Mouse (Mus musculus) lung, postnatal 0 days (tissue): ENCODE data around the gene Strap.
"Not testable (repeated sequence)": the region's sequence is repeated elsewhere in the genome, so short reads cannot be mapped to it uniquely, and the experiment has no call there.

Experiments used
- CTCF ChIP-seq: IDR thresholded peaks from 2 replicates; pipeline ENCODE4 v1.5.1; 2016; ENCODE audit warnings: antibody characterized with exemption, mild to moderate bottlenecking
- EP300 ChIP-seq: IDR thresholded peaks from 2 replicates; pipeline ENCODE4 v1.6.1; 2016; ENCODE audit warnings: antibody characterized with exemption, mild to moderate bottlenecking, control low read depth

DNA sequence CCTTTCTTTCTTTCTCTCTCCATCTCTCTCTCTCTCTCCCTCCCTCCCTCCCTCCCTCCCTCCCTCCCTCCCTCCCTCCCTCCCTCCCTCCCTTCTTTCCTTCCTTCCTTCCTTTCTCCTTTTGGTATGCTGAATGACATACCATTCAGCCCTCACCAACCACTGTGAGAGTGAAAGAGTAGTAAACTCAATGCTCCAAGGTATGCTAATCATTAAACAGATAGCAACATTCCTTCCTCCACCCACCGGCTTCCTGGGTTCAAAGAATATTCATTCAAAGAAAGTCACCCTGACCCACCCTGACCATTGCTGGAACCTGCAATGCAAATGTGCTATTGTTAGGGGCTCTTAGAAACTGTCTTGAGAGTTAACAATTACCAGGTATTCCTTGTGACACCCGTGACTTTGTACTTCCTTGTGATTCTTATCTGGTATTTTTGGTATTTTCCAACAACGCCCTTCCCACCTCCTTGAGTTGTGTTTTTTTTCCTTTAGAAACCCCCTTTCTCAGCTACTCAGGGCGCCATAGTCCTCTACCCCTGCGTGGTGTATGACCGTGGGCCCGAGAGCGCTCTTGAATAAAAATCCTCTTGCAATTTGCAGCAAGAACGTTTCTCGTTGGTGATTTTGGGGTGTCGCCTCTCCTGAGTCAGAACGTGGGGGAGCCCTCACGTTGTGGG lies 26.0 kb upstream of the Strap start:
- TF ChIP-seq CTCF, EP300: not testable (repeated sequence)
